Mouse (Mus musculus) lung, postnatal 25 days (tissue): ENCODE results near the gene Rps6kl1.
A peak's percentile ranks its signal among the peaks of the same experiment; 100 is the strongest.

Source experiments
- DNase-seq: peaks from one replicate; pipeline ENCODE4 v3.0.0; 2022; ENCODE audit warnings: low spot score

Rps6kl1 gene

DNA sequence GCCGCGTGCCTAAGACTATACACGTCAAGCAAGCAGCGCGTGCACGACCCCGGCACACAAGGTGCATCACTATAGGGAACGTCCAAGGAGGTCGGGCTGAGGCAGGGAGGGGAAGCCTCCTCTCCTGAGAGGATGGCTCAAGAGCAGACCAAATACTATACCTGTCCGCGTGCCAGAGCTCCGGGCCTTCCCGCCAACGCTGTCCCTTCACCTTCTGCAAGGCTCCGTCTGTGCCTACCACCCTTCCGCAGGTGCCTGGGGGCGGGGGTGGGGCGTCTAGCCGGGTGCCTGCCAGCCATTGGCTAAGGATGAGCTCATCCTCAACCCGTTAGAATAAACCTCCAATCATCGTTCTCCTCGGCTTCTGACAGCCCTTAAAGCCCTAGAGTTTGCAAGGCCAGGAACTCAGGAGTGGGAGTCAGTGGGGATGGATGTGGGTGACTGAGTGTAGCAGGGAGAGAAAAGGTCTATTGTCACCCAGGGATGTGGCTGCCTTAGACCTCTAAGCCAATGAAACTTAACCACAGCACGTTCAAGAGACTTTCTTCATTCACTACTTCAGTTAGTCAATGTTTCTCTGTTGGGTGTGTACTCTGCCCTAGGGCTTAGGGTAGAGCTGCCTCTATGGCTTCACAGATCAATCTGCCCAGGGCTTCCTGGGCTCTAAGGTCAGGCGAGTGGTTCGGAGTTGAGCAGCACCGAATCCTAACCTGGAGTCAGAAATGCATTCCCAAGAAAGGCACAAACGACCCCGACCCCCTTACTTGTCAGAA is at the start of gene Rps6kl1:
TSS of gene Rps6kl1 (minus strand) at position 263 of the 773 bp plus-strand sequence.
- peak; percentile 55 for DNase-seq

DNA sequence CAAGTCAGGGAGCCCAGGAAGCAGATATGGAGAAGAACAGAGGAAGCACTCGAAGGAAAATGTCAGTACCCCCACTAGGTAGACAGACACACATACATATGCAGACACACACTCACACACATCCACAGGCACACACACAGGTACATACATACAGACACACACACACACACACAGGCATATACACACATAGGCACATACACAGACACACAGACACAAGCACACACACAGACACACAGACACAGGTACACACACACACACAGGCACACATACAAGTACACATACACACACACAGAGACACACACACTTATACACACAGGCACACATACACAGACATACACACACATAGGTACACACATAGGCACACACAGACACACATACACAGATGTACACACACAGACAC is 48.9 kb upstream of the Rps6kl1 start:
- DNase-seq: no peak

DNA sequence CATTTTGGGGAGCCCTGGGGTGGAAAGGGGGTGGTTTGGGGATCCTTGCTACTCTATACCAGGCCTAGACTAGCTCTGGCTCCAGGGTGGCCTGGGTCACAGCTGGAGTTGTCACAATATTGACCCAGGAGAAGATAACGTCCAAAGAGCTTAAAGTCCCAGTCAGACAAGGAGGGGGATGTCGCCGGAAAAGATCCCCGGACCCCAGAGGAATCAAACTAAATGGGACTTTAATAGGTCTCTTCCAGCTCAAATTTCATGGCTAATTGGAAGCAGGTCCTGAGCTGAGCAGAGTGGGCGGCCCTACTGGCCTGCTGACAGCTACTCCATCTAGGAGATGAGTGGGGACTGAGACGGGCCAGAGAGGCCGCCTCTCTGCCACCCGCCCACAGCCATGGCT is 46.9 kb upstream of the Rps6kl1 start:
- no peak for DNase-seq

DNA sequence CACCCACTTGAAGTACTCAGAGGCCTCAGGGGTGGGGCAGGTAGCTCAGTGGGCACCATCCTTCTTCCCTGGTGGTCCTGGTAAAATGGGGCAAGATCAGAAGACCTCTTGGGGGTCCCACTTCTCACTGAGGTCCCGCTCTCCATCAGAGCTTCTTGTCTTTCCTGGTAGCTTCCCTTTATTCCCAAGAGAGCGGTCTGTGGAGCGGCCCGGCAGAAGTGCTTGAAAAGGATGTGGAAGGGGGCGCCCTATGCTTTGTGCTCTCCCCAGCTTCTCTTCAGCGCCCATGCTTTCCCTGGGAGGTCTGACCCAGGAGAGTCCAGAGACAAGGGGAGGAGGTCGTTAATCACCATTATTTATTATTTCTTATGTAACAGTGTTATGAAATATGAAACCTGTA is 46.3 kb upstream of the Rps6kl1 start:
- no peak for DNase-seq

DNA sequence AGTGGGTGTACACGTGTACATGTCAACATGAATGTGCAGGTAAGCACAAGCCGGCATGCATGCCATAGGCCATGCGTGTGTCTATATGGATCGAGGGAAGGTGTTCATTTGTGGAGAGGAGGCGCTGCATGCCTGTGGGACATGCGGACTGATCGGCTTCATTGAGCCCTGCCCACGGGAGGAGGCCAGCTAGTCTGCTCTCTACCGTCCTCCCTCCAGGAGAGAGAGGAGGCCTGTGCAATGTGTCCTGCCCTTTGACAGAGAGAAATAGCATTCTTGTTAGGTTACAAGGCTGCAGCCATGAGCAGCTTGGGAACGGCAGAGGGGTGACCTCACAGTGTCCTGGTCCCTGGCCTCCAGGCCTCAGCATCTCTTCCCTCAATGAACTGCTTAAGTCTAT is 45.1 kb upstream of the Rps6kl1 start:
- no peak for DNase-seq

DNA sequence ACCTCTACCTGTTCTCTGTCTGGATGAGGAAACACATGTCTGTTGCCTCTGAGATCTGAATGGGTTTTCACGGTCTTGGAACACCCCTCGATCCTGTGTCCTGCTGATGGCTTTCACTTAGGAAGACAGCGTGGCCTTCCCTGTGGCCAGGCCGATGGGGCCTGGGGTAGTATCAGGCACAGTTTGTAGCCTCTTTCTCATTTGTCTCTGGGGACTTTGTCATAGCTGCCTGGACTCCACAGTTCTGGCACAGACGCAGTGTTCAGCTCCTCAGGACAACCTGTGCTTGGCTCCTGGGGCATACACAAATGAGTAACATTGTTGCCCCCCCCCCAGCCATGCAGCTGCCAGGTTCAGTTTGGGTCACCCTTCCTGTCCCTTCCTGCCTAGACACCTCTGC is 44.0 kb upstream of the Rps6kl1 start:
- no peak for DNase-seq

DNA sequence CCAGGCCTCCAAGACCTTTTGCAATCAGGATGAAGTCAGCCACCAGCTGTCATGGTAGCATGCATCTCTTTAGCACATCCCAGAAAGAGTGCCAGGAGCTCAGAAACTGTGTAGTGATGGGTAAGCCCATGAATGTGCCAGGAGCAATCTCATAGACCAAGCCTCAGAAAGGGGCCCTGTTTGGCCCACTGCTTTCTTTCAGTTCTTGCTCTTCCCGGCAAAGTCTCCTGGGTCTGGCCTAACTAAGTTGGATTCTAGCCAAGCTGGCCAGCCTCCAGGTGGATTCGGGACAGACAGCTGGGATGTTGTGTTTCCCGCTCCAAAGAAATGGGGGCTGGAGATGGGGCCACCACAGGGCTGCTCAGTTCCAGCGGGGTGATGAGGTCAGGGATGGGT is 43.6 kb upstream of the Rps6kl1 start:
- DNase-seq: peak; percentile 59

DNA sequence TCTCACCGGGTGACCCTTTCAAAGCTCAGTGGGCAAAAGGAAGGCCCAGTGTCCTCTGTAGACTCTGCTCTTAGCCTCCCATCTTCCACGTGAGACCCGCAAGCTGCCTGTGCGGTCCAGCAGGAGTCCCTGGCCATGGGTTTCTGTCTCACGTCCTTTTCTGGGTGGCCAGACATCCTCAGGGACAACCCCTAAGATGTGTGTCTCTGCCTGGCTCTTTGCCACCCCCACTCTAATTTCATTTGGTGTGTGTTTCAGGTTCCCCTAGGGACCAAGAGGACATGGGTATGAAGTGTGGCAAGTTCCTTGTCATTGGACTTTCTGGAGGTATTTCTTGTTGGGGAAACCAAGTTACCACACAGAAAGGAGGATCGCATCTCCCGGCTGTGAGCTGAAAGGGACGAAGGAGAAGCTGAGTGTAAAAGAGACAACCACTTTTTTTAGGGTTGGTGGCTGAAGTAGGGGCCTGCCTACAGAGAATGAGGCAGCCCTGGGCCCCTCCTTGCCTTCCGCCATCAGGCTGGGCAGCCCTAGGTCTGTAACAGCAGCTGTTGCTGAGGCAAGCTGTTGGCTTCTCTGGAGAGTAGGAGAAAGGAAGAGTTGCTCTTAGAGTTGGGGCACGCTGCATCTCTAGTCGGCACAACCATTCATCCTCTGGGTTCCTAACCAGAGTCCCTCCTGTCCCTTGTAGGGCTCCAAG is 43.0 kb upstream of the Rps6kl1 start:
- DNase-seq: no peak

DNA sequence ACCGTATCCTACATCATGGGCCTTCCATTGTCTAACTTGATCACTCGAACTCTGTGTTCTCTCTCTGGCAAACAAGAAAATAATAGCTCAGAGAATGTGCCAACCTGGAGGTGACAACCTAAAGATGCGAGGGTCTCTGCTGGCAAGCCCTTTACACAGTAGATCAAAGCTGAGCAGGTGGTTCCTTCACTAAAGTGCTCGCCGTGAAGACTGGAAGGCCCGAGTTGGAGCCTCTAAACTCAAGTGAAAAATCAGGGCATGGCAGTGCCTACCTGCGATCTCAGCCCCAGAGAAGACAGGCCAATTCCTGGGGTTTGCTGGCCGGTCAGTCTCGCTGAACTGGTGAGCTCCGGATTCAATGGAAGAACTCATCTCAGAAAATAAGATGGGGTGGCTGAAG is 42.1 kb upstream of the Rps6kl1 start:
- DNase-seq: no peak

DNA sequence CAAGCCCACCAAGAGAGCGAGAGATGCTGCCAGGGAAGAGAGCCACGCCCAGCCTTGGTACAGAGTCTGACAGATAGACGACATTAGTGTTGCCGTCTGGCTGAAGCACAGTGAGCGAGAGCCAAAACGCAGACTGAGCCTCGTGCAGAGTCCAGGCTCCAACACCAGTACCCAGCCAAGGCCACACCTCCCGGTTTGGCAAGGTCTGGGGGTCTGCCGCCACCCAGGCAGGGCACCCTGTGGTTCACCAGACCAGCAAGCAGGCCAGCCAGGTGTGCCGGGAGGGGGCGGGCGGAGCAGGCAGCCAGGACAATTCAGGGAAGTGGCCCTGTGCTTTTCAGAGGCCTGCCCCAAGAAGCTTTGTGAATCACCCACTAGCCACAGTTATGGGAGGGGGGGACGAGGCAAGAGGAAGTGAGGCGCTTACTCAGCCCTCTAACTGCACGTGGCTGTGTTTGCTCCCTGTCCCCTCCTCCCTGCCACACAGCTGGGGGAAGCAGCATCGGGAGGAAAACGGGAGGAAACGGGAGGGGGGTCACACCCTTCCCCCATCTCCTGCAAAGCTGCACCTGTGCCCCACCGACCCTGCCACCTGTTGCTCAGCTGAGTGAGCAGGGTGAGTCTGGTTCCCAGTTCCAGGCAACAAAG is 41.5 kb upstream of the Rps6kl1 start:
- DNase-seq: peak; percentile 43

DNA sequence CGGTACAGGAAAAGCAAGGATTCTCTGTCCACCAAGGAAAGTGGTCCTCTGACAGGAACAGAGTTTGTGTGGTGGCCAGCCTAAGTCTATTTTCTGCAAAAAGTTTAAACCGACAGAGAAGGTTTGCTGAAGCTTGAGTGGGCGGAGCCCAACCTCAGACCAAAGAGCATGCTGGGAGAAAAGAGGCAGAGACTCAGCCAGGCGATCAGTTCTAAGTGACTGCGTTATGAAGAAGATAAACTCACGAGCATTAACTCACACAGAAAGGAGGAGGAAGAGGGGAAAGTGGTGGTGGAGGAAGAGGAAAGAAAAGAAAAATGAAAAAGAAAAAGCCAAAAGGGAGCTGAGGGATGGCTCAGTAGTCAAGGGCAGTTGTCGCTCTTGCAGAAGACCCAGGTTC is 39.2 kb upstream of the Rps6kl1 start:
- no peak for DNase-seq

DNA sequence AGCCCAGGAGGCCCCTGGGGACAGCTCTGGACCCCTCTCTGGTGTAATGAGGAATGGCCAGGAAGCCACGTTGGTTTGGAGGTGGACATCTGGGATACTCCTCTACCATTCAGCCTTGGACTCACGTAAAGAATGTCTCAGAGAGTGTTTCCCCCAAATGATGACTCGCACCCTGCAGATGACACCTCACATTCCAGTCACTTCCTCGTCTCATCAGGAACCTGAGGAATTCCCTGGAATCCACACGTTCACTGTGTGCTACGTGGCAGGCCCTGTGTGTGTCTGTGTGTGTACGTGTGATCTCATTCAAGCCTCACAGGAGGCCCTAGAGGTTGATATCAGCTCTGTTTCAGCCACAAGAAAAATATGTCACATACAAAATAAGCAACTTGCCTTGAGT is 35.3 kb upstream of the Rps6kl1 start:
- no peak for DNase-seq

DNA sequence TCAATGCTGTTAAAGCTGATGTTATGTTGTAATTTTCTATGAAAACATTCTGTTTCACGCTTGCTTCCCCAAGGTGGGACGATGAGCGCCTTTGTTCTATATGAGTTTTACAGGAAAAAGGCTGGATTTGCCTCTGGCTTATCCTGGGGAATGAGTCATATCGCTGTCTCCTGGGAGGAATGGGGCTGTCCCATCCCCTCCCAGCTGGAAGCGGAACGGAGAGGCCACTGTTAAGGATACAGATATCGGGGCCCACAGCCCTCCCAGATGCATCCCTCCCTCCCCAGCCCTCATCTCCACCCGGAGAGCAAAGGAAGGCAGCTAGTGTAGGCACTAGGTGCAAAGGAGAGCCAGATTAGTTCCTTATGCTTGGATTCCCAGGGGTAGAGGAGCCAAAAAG is 34.7 kb upstream of the Rps6kl1 start:
- DNase-seq: no peak

DNA sequence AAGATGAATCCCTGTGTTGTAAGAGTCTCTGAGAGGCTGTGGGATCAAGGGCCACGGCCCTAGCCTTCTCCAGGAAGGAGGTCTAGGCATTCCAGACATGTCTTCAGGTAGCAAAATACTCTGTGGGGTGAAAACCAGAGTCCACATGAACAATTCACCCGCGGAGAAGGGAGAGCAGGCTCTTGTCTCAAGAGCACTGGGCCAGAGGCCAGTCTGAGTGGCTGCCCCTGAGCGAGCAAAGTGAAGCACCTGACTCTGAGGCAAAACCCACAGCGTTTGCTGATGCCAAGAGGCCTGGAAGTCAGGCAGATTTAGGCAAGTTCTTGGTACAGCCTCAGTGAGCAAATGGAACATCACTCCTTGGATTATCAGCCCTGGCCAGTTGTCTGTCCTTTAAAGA is 33.1 kb upstream of the Rps6kl1 start:
- peak; percentile 65 for DNase-seq

DNA sequence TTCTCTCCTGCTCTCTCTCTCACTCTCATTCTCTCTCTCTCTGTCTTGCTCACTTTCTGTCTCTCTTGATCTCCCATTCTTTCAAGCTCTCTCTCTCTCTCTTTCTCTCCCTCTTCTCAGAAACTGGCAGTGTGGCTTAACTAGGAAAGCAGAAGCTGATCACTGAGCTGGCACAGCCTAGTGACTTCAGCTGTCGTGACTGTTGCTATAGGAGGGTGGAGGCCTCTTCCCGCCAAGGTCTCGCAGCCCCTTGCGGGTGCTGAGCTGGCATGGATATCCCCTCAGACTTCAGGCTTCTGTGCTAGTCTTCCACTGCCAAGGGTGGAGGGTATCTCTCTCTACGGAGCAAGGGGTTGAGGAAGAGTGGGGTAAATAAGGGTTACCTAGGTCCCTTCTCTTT is 31.8 kb upstream of the Rps6kl1 start:
- no peak for DNase-seq

DNA sequence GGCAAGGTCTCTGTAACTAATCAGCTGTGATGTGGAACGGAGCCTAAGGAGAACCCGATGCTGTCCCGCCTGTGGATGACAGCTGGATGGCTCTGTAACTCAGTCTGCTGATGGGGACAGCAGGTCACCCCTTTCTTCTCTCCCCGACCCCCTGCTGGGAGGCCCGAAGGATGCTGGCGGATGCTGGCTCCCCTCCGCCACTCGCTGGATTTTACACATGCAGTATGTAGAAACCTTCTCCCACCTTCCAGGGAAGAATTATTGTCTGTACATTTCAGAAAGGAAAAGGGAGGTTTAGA is 31.2 kb upstream of the Rps6kl1 start:
- no peak for DNase-seq

DNA sequence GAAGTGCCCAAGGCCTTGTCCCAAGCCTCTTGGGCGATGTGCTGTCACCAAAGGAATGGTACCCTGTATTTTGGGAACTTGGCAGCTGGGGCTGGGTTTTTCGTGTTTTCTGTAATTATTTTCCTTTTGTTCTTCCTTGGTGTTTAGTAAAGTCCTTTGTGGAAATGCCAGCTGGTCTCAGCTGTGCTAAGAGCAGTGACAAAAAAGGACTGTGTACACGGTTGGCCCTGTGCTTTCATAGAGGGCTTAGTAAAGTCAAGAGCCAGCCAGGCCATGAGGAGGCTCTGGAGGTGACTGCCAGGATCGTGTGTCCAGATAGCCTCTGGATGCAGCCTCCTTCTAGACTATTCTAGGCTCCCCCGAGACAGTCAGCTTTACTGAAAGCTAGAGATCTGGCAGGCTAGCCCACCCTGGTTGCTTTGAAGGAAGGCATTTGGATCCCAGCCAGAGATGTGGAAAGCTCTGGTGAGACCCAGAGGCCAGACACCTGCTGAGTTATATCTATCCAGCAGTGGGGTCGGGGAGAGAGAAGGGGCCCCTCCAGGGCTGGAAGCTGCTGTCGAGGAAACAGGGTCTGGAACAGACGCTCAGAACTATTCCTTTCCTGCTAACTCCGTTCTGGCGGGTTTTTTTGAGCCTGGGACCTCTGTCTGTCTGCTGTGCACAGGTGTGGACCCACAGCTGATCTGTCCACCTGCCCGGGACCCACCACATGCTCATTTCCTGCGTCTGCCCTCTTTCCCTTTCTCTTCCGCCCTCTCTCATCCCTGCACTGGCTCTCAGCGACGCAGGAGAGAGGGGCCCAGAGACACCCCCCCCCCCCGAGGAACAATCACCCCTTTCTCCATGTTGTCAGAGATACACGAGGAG is 30.6 kb upstream of the Rps6kl1 start:
- no peak for DNase-seq

DNA sequence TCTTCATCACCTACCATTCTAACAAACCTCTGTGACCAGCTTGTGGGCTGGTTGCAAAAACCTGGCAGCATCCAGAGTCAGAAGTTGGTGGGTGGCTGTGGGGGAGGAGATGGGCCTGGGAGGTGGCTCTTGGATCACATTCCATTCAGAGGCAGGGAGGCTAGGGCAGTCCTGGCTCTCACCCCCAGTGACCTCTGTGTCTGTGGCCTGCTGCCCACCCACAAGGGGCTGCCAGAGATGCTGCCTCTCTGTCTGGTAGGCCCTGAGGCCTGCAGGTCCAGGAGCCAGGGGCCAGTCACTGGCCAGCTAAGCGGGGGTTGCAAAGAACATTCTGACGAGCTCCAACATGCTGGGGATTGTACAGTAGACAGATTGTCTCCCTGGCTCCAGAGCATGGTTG is 27.2 kb upstream of the Rps6kl1 start:
- DNase-seq: no peak

DNA sequence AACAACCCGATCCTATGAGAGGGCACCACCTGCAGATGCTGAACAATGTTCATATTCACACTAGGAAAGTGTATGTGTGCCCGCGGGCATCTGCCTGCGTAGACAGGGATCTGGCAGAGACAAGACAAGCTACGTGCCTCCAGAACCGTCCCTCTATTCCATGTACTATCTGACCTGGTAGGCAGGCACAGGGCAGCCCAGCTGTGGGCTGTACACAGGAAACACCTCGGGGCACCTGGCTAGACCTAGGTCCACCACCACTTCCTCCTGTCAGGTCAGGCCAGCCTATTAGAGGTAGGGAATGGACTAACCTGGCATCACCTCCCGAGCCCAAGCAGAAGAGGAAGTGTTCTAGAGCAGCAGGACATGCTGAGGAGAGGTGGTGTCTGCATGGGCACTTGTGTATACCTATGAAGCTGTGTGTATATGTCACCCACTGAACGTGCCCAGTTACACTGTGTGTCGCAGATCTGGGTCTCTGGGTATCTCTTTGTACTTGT is 26.7 kb upstream of the Rps6kl1 start, which contains the start of gene Pgf:
TSS of gene Pgf (minus strand) at position 51 of the 500 bp plus-strand sequence.
- no peak for DNase-seq

DNA sequence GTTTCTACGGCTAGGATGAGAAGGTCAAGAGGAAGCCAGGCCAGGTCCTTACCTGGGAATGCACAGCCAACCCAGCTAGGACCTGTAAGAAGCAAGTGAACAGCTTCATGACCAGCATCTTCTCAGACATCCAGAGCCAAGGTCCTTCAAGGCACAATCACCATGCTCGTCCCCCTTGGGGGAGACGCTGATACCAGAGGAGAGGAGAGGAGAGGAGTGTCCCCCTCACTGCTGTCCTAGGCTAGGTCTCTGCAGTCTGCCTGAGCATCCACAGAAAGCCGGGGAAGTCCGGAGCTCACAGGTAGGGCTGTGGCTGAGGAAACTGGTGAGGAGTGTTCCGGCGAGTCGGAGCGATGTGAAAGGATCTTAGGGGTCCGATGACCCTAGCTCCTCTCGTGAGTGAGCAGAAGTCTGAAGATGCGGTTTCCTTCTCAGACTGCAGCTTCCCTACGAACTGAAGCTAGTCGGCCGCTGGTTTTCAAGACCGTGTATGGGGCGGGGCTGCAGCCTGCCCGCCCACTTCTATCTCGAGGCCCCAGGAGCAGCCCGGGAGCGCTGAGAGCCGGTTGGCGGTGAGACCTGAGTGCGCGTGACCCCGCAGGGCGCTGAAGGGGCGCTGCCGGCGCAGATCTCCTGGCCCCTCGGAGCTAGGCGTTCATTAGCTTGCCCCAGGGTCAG is 25.9 kb upstream of the Rps6kl1 start:
- DNase-seq: peak; percentile 52
